Mouse (Mus musculus): Measurements from ENCODE around the gene Arpc3. TPM values are rescaled to one million over a fixed set of nuclear protein-coding genes. Genes with fewer than 3 reads are reported as not detected.
A peak's percentile ranks its signal among the peaks of the same experiment; 100 is the strongest.
"Not testable (repeated sequence)": the region's sequence is repeated elsewhere in the genome, so short reads cannot be mapped to it uniquely, and the experiment has no call there.

Arpc3 gene
- total RNA-seq, 2 experiments from 2014 or later = 99.0 to 107 TPM

GRCm38 (mm10) chr5:122396791-122397190 is 5.1 kb downstream of the Arpc3 start:
- DNase-seq (ENCODE audit: low spot score in 2 of 2) = no peak

- no peak for DNase-seq (ENCODE audit: low spot score in 2 of 2)
Observed at GRCm38 (mm10) chr5:122397495-122397894, 5.8 kb downstream of the Arpc3 start.

GRCm38 (mm10) chr5:122399871-122400270 is 8.2 kb downstream of the Arpc3 start:
- DNase-seq (ENCODE audit: low spot score in 2 of 2) = no peak

- no peak for DNase-seq (ENCODE audit: low spot score in 2 of 2)
Observed at GRCm38 (mm10) chr5:122400628-122401302, 9.1 kb downstream of the Arpc3 start.

- peak; percentile 35 to 67 for DNase-seq (ENCODE audit: low spot score in 2 of 2)
Observed at GRCm38 (mm10) chr5:122401303-122401640, 9.6 kb downstream of the Arpc3 start.

GRCm38 (mm10) chr5:122402160-122402559 is 10.5 kb downstream of the Arpc3 start:
- no peak for DNase-seq (ENCODE audit: low spot score in 2 of 2)

GRCm38 (mm10) chr5:122402772-122403171 is 11.1 kb downstream of the Arpc3 start:
- DNase-seq (ENCODE audit: low spot score in 2 of 2) = no peak

- no peak for DNase-seq (ENCODE audit: low spot score in 2 of 2)
Observed at GRCm38 (mm10) chr5:122403362-122403761, 11.7 kb downstream of the Arpc3 start.

GRCm38 (mm10) chr5:122405537-122405936 is 13.9 kb downstream of the Arpc3 start:
- DNase-seq (ENCODE audit: low spot score in 2 of 2) = no peak

GRCm38 (mm10) chr5:122409692-122410645 is 18.3 kb downstream of the Arpc3 start:
- no peak for DNase-seq (ENCODE audit: low spot score in 2 of 2)

GRCm38 (mm10) chr5:122411892-122412291 is 20.2 kb downstream of the Arpc3 start:
- DNase-seq (ENCODE audit: low spot score in 2 of 2) = no peak

GRCm38 (mm10) chr5:122412826-122413225 is 21.1 kb downstream of the Arpc3 start:
- DNase-seq (ENCODE audit: low spot score in 2 of 2) = no peak

GRCm38 (mm10) chr5:122414351-122414750 is 22.7 kb downstream of the Arpc3 start:
- no peak for DNase-seq (ENCODE audit: low spot score in 2 of 2)

GRCm38 (mm10) chr5:122415465-122415864 is 23.8 kb downstream of the Arpc3 start:
- no peak for DNase-seq (ENCODE audit: low spot score in 2 of 2)

- DNase-seq (ENCODE audit: low spot score in 2 of 2) = not testable (repeated sequence)
Observed at GRCm38 (mm10) chr5:122420676-122421075, 29.0 kb downstream of the Arpc3 start.

GRCm38 (mm10) chr5:122421271-122422068 is 29.8 kb downstream of the Arpc3 start, which contains the start of gene Anapc7:
Gene Anapc7 (plus strand): TSS chr5:122421693.
- no peak for DNase-seq (ENCODE audit: low spot score in 2 of 2)

GRCm38 (mm10) chr5:122422071-122422964 is 30.6 kb downstream of the Arpc3 start:
- peak; percentile 82 to 91 for DNase-seq (ENCODE audit: low spot score in 2 of 2)

- DNase-seq (ENCODE audit: low spot score in 2 of 2) = no peak
Observed at GRCm38 (mm10) chr5:122423083-122423482, 31.4 kb downstream of the Arpc3 start.

GRCm38 (mm10) chr5:122425550-122425949 is 33.9 kb downstream of the Arpc3 start:
- no peak for DNase-seq (ENCODE audit: low spot score in 2 of 2)

- no peak for DNase-seq (ENCODE audit: low spot score in 2 of 2)
Observed at GRCm38 (mm10) chr5:122430036-122430775, 38.5 kb downstream of the Arpc3 start.
